Mouse (Mus musculus): Measurements from ENCODE around the gene Gcfc2. TPM values are rescaled to one million over a fixed set of nuclear protein-coding genes. Genes with fewer than 3 reads are reported as not detected.
A peak's percentile ranks its signal among the peaks of the same experiment; 100 is the strongest.

Gene Gcfc2
- polyA plus RNA-seq, 1 experiment: 1.0 TPM

GRCm38 (mm10) chr6:81956399-81956798, 32.9 kb downstream of the Gcfc2 start:
- H3K36me3 ChIP-seq (ENCODE audit: control insufficient read depth, insufficient read depth, low read length): peaks cover 41% of the 10 kb centered on the region
- no peaks in the 10 kb centered on the region for H3K4me1 ChIP-seq (ENCODE audit: control insufficient read depth, insufficient read depth, insufficient read length, low read length)
- no peaks in the 10 kb centered on the region; the same call in 1 of the 2 replicates for H3K27me3 ChIP-seq (ENCODE audit: control insufficient read depth, insufficient read depth, low read length)
- TF ChIP-seq POLR2A (IDR thresholded peaks at IDR 0.05; ENCODE audit: low read depth, low read length): no peak
- peak; percentile 37; the same call in 1 of the 2 replicates for TF ChIP-seq CTCF (IDR thresholded peaks at IDR 0.05; ENCODE audit: extremely low read depth, insufficient read length, insufficient replicate concordance, low read depth, low read length)
- H3K27ac ChIP-seq (ENCODE audit: insufficient read depth, low read depth, low read length): no peak overlapping the region
- WGBS: 94% methylated on average over 4 of the region's 4 CpGs
- H3K4me3 ChIP-seq (ENCODE audit: low read depth, low read length): no peak overlapping the region

- TF ChIP-seq CTCF (IDR thresholded peaks at IDR 0.05; ENCODE audit: extremely low read depth, insufficient read length, insufficient replicate concordance, low read depth, low read length) (no peak), POLR2A (IDR thresholded peaks at IDR 0.05; ENCODE audit: low read depth, low read length) (no peak)
- WGBS: 64% methylated on average over 11 of the region's 11 CpGs
These were observed 34.5 kb downstream of the Gcfc2 start for GRCm38 (mm10) chr6:81957992-81958391.

GRCm38 (mm10) chr6:81959866-81960265, 36.4 kb downstream of the Gcfc2 start:
- peaks cover 42% of the 10 kb centered on the region for H3K36me3 ChIP-seq (ENCODE audit: control insufficient read depth, insufficient read depth, low read length)

More at GRCm38 (mm10) chr6:81957992-81958391, 34.5 kb downstream of the Gcfc2 start:
- no peak overlapping the region for H3K4me3 ChIP-seq (ENCODE audit: low read depth, low read length)
- H3K36me3 ChIP-seq (ENCODE audit: control insufficient read depth, insufficient read depth, low read length): peaks cover 44% of the 10 kb centered on the region
- H3K4me1 ChIP-seq (ENCODE audit: control insufficient read depth, insufficient read depth, insufficient read length, low read length): no peaks in the 10 kb centered on the region
- H3K27ac ChIP-seq (ENCODE audit: insufficient read depth, low read depth, low read length): no peak overlapping the region
- H3K27me3 ChIP-seq (ENCODE audit: control insufficient read depth, insufficient read depth, low read length): no peaks in the 10 kb centered on the region; the same call in 1 of the 2 replicates

GRCm38 (mm10) chr6:81960284-81960683, 36.8 kb downstream of the Gcfc2 start:
- peaks cover 42% of the 10 kb centered on the region for H3K36me3 ChIP-seq (ENCODE audit: control insufficient read depth, insufficient read depth, low read length)
- H3K27ac ChIP-seq (ENCODE audit: insufficient read depth, low read depth, low read length): no peak overlapping the region
- WGBS: 83% methylated on average over 1 of the region's 1 CpGs
- no peak overlapping the region for H3K4me3 ChIP-seq (ENCODE audit: low read depth, low read length)
- no peak for TF ChIP-seq POLR2A (IDR thresholded peaks at IDR 0.05; ENCODE audit: low read depth, low read length)
- no peak for TF ChIP-seq CTCF (IDR thresholded peaks at IDR 0.05; ENCODE audit: extremely low read depth, insufficient read length, insufficient replicate concordance, low read depth, low read length)
- no peaks in the 10 kb centered on the region; the same call in 1 of the 2 replicates for H3K27me3 ChIP-seq (ENCODE audit: control insufficient read depth, insufficient read depth, low read length)
- no peaks in the 10 kb centered on the region for H3K4me1 ChIP-seq (ENCODE audit: control insufficient read depth, insufficient read depth, insufficient read length, low read length)

More at GRCm38 (mm10) chr6:81959866-81960265, 36.4 kb downstream of the Gcfc2 start:
- Histone ChIP-seq H3K4me1 (ENCODE audit: control insufficient read depth, insufficient read depth, insufficient read length, low read length) (no peaks in the 10 kb centered on the region), H3K27me3 (ENCODE audit: control insufficient read depth, insufficient read depth, low read length) (no peaks in the 10 kb centered on the region; the same call in 1 of the 2 replicates), H3K4me3 (ENCODE audit: low read depth, low read length) (no peak overlapping the region), H3K27ac (ENCODE audit: insufficient read depth, low read depth, low read length) (no peak overlapping the region)
- TF ChIP-seq POLR2A (IDR thresholded peaks at IDR 0.05; ENCODE audit: low read depth, low read length): no peak
- TF ChIP-seq CTCF (IDR thresholded peaks at IDR 0.05; ENCODE audit: extremely low read depth, insufficient read length, insufficient replicate concordance, low read depth, low read length): no peak
- 93% methylated on average over 8 of the region's 8 CpGs for WGBS

- peak within 1 kb of the TSS; percentile 86 for H3K4me3 ChIP-seq (ENCODE audit: low read depth, low read length)
- H3K36me3 ChIP-seq (ENCODE audit: control insufficient read depth, insufficient read depth, low read length): peaks cover 21% of the 10 kb centered on the region
- H3K27me3 ChIP-seq (ENCODE audit: control insufficient read depth, insufficient read depth, low read length): no peaks in the 10 kb centered on the region
- under 1% methylated on average over 44 of the region's 44 CpGs for WGBS
- H3K27ac ChIP-seq (ENCODE audit: insufficient read depth, low read depth, low read length): no peak within 1 kb of the TSS
- TF ChIP-seq CTCF (IDR thresholded peaks at IDR 0.05; ENCODE audit: extremely low read depth, insufficient read length, insufficient replicate concordance, low read depth, low read length) (no peak), POLR2A (IDR thresholded peaks at IDR 0.05; ENCODE audit: low read depth, low read length) (no peak; the same call in 1 of the 2 replicates)
- peaks cover 2% of the 10 kb centered on the region; the same call in 1 of the 2 replicates for H3K4me1 ChIP-seq (ENCODE audit: control insufficient read depth, insufficient read depth, insufficient read length, low read length)
These were observed 42.0 kb downstream of the Gcfc2 start, which contains the start of gene Mrpl19 for GRCm38 (mm10) chr6:81965296-81966067. Gene Mrpl19 (minus strand): TSS chr6:81965958.

- Histone ChIP-seq H3K27ac (ENCODE audit: insufficient read depth, low read depth, low read length) (no peak overlapping the region), H3K4me1 (ENCODE audit: control insufficient read depth, insufficient read depth, insufficient read length, low read length) (peaks cover 2% of the 10 kb centered on the region; the same call in 1 of the 2 replicates), H3K36me3 (ENCODE audit: control insufficient read depth, insufficient read depth, low read length) (peaks cover 14% of the 10 kb centered on the region), H3K27me3 (ENCODE audit: control insufficient read depth, insufficient read depth, low read length) (no peaks in the 10 kb centered on the region), H3K4me3 (ENCODE audit: low read depth, low read length) (peak overlapping the region; percentile 86; the same call in 1 of the 2 replicates)
- no peak for TF ChIP-seq POLR2A (IDR thresholded peaks at IDR 0.05; ENCODE audit: low read depth, low read length)
- TF ChIP-seq CTCF (IDR thresholded peaks at IDR 0.05; ENCODE audit: extremely low read depth, insufficient read length, insufficient replicate concordance, low read depth, low read length): no peak
- 41% methylated on average over 2 of the region's 2 CpGs for WGBS
These were observed 42.6 kb downstream of the Gcfc2 start for GRCm38 (mm10) chr6:81966068-81966544.

GRCm38 (mm10) chr6:81971196-81971595, 47.7 kb downstream of the Gcfc2 start:
- no peaks in the 10 kb centered on the region for H3K36me3 ChIP-seq (ENCODE audit: control insufficient read depth, insufficient read depth, low read length)
- 75% methylated on average over 7 of the region's 7 CpGs for WGBS
- H3K4me3 ChIP-seq (ENCODE audit: low read depth, low read length): no peak overlapping the region
- no peak overlapping the region for H3K27ac ChIP-seq (ENCODE audit: insufficient read depth, low read depth, low read length)
- no peaks in the 10 kb centered on the region for H3K4me1 ChIP-seq (ENCODE audit: control insufficient read depth, insufficient read depth, insufficient read length, low read length)
- no peaks in the 10 kb centered on the region for H3K27me3 ChIP-seq (ENCODE audit: control insufficient read depth, insufficient read depth, low read length)
- no peak for TF ChIP-seq POLR2A (IDR thresholded peaks at IDR 0.05; ENCODE audit: low read depth, low read length)
- TF ChIP-seq CTCF (IDR thresholded peaks at IDR 0.05; ENCODE audit: extremely low read depth, insufficient read length, insufficient replicate concordance, low read depth, low read length): no peak
